Mouse (Mus musculus): ENCODE data around the gene Fam160a1.

Fam160a1 gene

DNA sequence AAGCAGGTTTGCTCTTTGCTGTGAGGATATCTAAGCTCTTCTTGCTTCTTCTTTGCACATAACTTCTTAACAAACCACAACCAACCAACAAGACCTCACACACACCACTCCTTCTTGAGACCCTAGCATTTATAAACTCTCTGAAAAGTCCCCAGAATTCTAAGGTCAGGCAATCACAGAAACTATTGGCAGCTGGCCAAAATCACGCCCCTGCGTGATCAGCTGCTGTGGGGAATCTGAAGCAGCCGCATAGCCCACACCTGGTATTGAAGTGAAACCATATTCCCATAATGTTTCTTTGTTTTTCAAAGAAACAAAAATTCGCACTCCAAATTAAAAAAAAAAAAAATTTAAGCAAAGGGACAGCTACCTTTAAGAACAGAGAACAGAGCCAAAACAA is 71.0 kb downstream of the Fam160a1 start:
- 57% methylated on average over 4 of the region's 4 CpGs for whole genome bisulfite sequencing

DNA sequence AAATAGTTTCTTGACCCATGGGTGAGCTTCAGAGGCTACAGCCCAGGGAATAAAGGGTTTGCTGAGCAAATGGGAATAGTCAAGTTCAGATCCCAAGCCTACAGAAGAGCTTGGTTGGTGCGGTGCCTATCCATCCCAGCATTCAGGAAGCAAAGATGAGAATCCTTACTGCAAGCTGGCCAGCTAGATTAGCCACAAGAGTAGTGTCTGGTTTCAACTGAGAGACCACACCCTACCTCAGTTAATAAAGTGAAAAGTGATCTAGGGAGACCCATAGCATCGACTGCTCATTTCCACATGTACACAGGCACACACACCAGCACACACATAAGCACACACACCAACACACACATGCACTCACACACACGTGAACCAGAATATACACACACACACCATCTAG is 75.3 kb downstream of the Fam160a1 start:
- WGBS = 93% methylated on average over 3 of the region's 3 CpGs

DNA sequence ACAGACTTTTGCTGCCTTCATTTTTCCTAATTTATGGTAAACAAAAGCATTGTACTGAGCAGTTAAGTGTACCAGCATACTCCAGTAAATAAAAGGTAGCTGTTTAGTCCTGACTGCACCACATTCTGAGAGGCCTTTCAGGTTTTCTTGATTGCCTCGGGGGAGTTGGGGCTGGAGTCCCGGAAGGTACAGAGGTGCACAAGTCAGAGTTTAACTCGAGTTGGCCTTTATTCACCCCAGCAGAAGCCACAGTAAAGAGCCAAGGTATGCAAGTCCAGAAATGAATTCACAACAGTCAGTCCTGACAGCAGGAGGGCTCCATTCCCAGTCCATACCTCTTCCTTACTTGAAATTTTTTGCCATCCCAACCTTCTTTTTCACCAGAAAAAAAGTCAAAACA is 78.5 kb downstream of the Fam160a1 start:
- WGBS = 73% methylated on average over 3 of the region's 3 CpGs

DNA sequence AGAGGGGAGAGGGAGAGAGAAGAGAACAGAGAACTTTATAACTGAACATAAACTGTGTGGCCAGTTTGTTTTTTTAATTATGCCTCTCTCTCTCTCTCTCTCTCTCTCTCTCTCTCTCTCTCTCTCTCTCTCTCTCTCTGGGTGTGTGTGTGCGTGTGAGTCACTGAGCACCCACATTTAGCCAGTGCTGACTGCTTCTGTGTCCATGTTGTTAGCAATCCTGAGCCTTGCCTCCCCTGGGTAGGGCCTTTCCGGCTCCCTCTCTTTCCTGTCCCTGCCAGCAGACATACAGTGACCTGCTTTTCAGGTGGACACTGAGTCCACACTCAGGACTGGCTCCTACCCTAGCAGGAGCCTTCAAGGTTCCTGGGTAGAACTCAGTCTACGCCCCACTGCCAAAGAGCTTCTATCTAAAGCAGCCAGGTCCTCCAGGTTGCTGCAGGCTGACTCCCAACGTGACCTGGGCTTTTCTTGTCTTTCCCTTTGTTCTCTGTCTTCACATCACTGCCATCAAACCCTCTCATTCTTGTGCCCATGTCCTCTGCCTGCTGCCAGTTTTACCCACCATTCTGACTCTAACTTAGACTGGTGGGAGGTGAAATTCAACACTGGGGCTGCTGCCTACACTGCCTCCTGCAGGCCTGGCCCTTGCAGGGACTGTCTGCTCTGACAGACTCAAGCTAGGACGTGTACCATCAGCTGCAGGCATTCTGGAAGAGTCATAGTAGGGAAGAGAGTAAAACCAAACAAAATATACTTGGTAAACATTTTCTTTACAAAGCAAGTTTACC is 83.0 kb downstream of the Fam160a1 start:
- WGBS = 69% methylated on average over 5 of the region's 5 CpGs

DNA sequence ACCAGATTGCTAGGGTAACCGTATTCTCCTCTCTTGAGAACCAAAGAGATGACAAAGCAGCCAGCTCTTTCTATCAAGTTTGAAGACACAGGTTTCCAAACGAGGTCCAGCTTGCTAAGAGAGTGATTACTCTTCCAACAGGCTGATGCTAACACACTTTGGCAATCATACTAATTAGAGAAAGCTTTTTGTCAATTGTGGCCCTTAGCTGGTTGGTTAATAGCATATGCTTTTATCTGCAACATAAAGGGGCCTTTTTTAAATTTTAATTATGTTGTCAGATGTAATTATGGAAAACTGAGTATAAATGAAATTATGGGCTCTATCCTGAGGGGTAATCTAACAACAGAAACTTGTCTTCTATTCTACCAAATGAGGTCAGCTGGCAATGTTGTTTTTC is 89.9 kb downstream of the Fam160a1 start:
- 62% methylated on average over 2 of the region's 2 CpGs for WGBS

DNA sequence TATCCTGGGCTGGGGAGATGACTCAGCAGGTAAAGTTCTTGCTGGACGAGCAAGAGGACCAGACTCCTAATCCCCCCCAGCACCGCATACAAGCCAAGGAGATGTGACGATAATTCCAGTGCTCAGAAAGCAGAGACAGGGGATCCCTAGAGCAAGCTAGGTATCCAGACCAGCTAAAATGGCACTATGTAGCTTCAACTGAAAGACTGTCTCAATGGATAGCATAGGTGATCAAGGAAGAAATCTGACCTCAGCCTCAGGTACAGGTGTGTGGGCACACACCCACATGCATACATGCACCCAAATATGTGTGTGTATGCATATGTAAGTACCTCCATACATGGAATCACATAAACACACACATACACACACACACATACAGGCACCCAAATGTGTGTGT is 91.1 kb downstream of the Fam160a1 start:
- WGBS = 92% methylated on average over 3 of the region's 3 CpGs

DNA sequence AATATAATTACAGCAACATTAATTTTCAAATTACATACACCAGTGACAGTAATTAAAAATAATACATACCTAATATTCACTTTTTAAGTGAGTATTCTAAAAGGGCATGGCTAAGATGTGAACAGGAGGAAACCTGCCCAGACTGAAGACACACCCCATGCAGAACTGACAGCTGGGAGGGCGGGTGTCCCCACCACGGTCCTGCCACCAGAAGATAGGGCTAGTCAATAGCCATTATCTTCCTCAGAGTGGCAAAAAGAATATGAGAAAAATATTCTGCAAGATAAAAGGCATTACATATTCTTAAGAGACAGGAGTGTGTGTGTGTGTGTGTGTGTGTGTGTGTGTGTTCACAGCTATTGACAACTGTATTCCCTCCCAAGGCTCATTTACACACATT is 92.0 kb downstream of the Fam160a1 start:
- 70% methylated on average over 2 of the region's 2 CpGs for WGBS

DNA sequence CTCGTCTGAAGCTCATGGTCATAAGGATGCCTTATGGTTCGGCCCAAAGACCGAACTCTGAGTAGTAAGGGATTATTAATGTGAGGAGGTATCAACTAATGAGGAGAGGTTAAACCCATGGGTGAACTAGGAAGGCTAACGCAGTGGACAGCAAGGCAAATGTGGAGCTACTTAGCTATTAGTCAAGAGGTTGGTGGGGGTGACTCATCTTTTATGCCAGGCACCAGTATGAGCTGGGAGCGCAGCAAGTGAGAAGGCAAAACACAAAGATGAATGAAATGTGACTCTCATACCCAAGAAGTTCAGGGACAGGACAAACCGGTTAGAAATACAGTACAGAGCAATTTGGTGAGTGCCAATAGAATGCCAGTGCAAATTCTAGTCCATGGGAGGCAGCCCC is 94.5 kb downstream of the Fam160a1 start:
- WGBS = 90% methylated on average over 6 of the region's 6 CpGs

DNA sequence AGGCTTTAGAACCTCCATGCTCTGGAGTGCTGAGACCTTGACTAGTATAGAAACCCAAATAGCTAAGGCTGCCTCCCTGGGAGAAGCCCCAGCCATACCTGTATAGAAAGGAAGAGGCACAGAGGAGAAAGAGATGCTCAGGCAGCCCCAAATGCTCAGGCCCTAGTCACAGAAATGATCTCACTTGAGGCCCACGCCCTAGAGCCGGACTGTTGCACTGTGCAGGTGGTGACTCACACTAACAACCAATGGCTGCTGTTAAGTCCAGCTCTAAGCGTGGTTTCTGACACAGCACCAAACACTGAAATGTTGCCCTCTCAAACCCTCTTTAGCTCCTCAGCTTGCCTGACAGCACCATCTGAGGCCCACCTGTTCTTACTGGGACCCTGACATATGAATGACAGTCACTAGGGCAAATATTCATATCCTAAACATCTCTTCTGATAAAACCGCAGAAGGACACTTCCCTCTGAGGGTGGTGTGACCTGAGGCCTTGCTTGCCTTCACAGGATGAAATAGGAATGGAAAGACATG is 101.3 kb downstream of the Fam160a1 start:
- WGBS = 86% methylated on average over 4 of the region's 4 CpGs

DNA sequence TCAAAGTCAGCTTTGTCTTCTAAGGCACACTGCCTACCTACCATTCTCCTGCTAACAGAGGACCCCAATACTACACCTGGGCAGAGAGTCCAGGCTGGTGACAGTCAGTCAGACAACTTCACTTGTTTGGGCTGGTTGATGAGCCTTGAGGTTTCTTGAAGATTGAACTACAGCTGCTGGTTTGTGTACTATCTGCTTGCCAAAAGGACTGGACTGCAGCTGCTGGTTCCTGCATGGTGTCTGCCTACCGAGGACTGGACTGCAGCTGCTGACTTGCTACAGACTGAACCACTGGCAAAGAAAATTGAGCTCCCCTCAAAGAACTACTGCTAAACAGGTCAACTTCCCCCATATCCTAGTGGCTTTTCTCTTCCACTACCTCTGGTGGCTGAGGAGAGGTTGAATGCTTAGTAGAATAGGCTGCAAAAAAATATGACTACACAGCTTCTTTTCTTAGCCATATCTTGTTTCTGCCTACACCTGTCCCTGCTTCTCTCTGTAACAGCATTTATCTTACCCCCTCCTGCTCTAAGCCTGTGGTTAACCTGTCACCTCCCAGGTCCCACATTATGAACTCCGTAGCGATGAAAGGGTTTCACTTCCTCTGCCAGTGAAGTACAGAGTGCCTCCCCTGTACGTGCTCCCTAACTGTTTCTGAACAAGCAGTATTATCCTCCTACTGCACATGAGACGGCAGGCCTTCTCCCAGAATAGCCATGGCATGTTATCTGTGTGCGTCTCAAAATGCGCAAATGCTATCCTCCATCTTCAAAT is 103.0 kb downstream of the Fam160a1 start:
- 64% methylated on average over 7 of the region's 7 CpGs for WGBS

DNA sequence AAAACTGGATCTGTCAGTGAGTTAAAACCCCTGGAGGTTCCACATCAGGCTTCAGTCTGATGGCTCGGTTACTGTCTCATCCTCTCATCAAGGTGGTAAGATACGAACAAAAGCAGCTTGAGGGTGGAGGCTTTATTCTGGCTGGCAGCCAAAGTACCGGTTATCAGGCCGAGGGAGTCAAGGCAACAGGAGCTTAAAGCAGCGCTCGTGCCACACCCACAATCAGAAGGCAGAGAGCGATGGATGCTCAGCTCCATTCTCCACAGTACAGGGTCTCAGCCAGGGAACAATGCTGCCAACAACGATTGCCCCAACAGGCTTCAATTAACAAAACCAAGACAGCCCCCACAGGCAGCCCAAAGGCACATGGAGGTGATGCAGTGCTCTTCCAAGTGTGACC is 106.4 kb downstream of the Fam160a1 start:
- 42% methylated on average over 8 of the region's 8 CpGs for WGBS

DNA sequence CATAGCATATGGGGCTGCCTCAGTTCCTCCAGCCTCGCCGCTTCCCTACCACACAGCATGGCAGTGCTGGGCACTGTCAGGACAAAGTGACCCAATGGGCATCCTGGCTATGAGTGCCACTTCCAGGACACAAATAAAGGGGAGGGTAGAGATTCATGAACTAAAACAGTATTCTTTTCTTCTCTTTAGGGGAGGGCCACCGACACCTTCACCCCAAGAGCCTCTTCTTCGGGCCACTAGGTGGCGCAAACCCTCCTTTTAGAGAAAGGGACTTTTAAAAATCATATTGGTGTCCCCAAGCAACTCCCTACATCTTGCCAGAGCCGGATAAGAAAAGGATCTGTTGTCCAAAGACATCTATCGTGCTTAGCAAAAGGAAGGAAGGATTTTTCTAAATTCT is 109.7 kb downstream of the Fam160a1 start:
- 33% methylated on average over 7 of the region's 7 CpGs for WGBS

DNA sequence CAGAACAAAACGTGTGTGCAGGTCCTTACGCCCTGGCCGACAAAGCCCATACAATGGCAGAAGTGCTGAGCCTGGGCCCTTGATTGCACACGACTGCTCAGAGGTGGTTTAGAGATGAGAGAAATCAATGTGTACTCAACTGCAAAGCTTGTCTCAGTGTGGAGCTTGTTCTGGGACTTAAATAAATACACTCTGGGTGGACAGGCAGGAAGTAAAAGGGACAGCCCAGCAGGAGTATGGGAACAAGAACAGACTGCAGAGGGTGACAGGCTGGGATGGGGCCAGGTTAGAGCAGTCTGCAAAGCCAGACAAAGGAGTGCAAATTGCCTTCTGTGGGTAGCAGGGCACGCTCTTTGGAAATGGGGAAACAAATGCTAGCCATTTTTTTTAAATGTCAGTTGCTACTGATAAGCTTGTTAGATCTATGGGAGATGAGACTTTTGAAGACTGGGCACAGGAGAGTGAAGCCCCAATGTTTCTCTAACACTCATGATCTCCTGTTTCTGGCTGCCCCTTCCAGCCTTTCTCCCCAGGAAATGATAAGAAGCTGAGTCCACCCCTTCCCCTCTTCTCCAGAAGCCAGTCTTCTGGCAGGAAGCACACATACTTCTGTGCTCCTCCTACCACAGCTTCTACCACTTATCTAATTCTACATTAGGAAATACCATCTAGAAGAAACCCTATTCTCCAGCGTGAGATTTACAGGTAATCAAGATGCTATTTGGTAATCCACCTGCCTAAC is 113.8 kb downstream of the Fam160a1 start:
- WGBS = 67% methylated on average over 6 of the region's 6 CpGs

DNA sequence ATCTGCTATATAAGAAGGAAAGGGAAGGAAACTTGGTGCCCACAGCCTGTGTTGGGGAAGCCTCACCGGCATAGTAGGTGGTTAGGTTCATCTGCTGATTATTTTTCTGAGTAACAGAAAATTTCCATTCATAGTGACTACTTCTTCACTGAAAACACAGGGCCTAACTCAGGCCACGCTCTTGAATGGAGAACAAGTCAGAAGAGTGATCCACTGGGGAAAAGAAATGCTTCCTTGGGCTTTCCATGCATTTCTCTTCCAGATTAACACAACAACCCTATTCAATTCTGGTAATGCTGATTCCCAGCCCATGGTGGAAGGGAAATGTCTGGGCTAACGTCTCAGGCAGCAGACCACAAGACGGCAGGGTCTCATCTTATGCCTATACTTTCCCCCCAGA is 118.6 kb downstream of the Fam160a1 start:
- 89% methylated on average over 4 of the region's 4 CpGs for WGBS

DNA sequence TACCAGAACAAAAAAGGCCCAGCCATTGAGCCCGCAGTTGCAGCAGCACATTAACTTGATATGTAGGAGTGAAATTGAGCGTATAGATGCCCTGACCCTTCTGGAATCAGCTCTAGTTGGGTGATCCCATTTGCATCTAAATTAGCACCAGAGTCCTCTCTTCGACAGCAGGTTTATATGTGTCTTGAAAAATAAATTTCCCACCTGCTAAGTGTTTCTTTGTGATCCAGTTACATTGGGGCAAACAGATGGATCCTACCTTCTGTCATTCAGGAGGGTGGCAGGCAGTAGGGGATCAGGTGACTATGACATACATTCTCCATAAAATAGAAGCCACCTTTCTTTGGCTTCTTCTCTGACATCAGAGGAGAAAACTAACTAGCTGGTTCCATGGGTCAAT is 122.0 kb downstream of the Fam160a1 start:
- 85% methylated on average over 3 of the region's 3 CpGs for WGBS

DNA sequence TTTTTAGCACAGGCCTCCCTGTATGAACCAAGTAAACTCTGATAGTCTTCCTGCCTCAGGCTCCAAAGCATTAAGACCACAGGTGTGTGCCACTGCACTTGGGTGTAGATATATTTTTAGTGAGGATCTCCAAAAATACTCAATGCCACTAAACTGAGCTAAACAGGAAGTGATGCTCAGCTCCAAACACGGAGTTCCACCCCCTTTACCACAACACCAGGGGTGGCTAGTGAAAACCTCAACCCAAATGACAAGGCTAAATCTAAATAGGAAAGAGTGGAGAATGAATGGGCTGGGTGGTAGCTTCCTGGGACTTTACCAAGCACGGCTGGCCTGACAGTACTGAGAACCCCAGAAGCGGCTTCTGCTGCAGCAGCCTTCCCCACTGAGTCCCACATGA is 124.1 kb downstream of the Fam160a1 start:
- WGBS = 62% methylated on average over 3 of the region's 3 CpGs

DNA sequence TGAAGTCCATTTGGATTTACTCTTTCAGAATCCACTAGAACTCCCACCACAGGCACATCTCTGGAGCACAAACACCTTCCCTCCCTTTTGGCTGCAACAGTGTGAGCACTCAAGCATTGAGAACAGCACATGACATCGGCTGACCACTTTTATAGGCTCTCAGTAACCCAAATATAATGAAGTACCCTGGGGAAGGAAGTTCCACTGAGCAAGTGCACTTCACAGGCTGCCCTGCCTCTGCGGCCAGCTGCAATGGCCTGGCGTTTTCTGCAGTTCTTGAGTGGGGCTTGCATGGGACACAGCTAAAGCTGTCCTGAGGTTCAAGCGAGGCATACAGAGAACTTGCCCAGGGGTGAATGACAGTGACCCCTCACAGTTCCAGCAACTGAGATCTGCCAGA is 126.0 kb downstream of the Fam160a1 start:
- 85% methylated on average over 4 of the region's 4 CpGs for WGBS

DNA sequence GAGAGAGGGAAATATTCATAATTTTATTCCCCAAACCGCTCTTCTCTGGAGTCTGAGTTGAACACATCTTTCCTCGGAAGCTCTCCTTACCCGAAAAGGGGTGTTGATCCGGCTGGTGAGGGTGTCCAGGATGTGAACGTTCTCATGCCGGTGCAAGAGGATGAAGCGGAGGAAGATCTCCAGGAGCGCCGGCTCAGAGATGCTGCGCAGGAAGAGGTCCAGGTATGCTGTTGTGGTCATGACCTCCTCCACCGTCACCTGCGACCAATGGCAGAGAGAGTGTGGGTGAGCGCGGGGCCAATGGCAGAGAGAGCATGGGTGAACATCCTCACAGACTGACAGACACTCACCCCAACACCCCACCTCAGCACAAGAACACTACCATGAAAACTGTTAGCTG is 128.8 kb downstream of the Fam160a1 start:
- WGBS = 96% methylated on average over 14 of the region's 14 CpGs

DNA sequence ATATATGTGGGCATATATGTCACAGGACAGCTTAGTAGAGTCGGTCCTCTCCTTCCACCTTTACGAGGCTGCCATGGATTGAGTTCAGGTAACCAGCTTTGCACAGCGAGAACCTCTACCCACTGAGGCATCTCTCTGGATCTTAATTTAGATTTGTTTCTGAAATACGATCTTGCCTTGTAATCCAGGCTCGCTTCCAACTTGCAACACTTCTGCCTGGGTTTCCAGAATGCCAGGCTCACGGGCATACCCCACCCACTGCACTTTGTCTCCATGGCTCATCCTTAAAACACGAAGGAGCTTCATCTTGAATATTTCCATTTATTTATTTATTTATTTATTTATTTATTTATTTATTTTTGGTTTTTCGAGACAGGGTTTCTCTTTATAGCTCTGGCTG is 131.8 kb downstream of the Fam160a1 start:
- WGBS = 56% methylated on average over 8 of the region's 8 CpGs

DNA sequence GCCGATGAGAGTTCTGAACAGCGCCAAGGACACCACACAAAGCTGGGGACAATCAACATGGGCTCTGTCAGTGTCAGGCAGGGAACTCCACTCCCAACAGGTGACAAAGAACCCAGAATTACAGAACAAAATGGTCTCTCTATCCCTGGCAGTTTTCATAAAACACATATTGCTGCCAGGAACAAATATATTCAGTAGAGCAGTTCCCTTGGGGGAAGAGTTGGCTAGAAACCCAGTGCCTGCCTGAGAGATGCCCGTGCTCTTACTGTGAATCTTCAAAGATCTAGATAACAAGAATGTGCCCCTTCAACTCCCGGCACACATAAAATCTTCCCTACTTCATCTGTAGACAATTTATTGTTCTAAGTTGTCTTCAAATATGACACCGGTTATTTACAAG is 133.5 kb downstream of the Fam160a1 start:
- WGBS = 70% methylated on average over 5 of the region's 5 CpGs

DNA sequence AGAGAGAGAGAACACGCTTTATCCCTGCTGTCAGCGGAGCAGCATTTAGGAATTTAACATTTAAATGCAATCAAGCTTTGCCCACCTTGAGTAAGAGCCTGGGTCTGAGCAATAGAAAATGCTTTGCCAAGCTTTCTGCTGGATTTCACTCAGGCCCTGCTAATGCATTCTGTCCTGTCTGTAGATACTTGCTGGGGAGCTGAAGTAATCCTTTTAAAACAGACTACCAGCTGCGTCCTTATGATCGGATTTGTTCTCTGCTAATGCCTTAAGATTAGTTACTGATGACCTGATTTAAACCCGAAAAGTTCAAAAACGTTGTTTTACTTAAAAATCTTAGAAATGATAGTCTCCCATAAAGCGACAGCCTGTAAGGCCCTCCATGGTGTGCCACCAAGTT is 136.0 kb downstream of the Fam160a1 start:
- WGBS = 73% methylated on average over 7 of the region's 7 CpGs

DNA sequence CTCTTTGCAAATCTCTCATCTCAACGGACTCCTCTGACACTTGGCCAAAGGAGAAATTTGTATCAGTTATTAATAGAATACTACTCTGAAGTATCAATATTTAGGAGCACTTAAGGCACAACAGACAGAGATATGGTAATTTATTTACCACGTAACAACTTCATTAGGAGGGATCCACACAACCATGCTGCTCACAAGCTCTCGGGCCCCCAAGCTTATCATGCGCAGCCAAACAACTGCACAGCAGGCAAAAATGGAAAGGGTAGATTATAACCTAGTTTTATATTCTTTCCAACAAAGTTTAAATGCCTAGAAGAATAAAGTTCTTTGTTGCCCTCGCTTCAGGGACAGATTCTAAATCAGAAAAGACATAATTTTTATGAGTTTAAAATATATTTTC is 137.1 kb downstream of the Fam160a1 start:
- WGBS = 78% methylated on average over 5 of the region's 5 CpGs

Data from cerebral cortex, adult 2 months (tissue).